Mouse (Mus musculus) megakaryocyte, embryonic 14.5 days (primary cell): ENCODE data around the gene 2610528J11Rik. TPM values are rescaled to one million over a fixed set of nuclear protein-coding genes. Genes with fewer than 3 reads are reported as not detected.
"Not testable (repeated sequence)": the region's sequence is repeated elsewhere in the genome, so short reads cannot be mapped to it uniquely, and the experiment has no call there.

Source experiments
- H3K27me3 ChIP-seq: replicated peaks from 2 replicates; pipeline ENCODE3; 2012; ENCODE audit warnings: inconsistent platforms
- H3K36me3 ChIP-seq: replicated peaks from 2 replicates; pipeline ENCODE3; 2012; ENCODE audit warnings: low read length, inconsistent platforms, mixed read lengths
- H3K4me1 ChIP-seq: 2 replicates; pipeline ENCODE4 v1.6.1; 2012; ENCODE audit warnings: inconsistent platforms
- H3K4me3 ChIP-seq: replicated peaks from 2 replicates; pipeline ENCODE3; 2012; ENCODE audit warnings: moderate library complexity, mild to moderate bottlenecking, inconsistent platforms
- H3K9me3 ChIP-seq: 2 replicates; pipeline ENCODE4 v1.6.1; 2012; ENCODE audit warnings: inconsistent platforms
- FLI1 ChIP-seq: IDR thresholded peaks from 2 replicates; pipeline ENCODE4 v1.6.1; 2012; ENCODE audit warnings: low read length, inconsistent platforms, mixed read lengths
- GATA1 ChIP-seq: IDR thresholded peaks from 3 replicates; pipeline ENCODE4 v1.6.1; 2012; ENCODE audit warnings: mixed read lengths, low read length, inconsistent platforms, borderline replicate concordance
- polyA plus RNA-seq: library from polyadenylated mRNA; stranded (reverse); fragments of >175 nt; gene quantifications from 2 replicates; pipeline ENCODE4 v1.2.3, GENCODE M21; 2012; ENCODE audit warnings: low replicate concordance; ENCODE audit not compliant: insufficient read depth

2610528J11Rik gene
- polyA plus RNA-seq, 1 experiment = 160 TPM

- no peak for TF ChIP-seq FLI1
- TF ChIP-seq GATA1 = no peak
- Histone ChIP-seq H3K4me1 (peaks cover 30% of the 10 kb centered on the region), H3K9me3 (no peaks in the 10 kb centered on the region), H3K27me3 (peaks cover 37% of the 10 kb centered on the region), H3K36me3 (peaks cover 9% of the 10 kb centered on the region), H3K4me3 (no peak overlapping the region)
Measured at GRCm38 (mm10) chr4:118537801-118538200, 11.0 kb downstream of the 2610528J11Rik start.

- H3K4me1 ChIP-seq = peaks cover 43% of the 10 kb centered on the region
- peaks cover 55% of the 10 kb centered on the region for H3K27me3 ChIP-seq
- H3K4me3 ChIP-seq = no peak overlapping the region
- TF ChIP-seq GATA1 (no peak), FLI1 (no peak)
- no peaks in the 10 kb centered on the region for H3K36me3 ChIP-seq
- H3K9me3 ChIP-seq = no peaks in the 10 kb centered on the region
Measured at GRCm38 (mm10) chr4:118539904-118540303, 13.1 kb downstream of the 2610528J11Rik start.

- peak overlapping the region; percentile 70 for H3K4me3 ChIP-seq
- H3K27me3 ChIP-seq = peaks cover 60% of the 10 kb centered on the region
- no peaks in the 10 kb centered on the region for H3K9me3 ChIP-seq
Measured at GRCm38 (mm10) chr4:118542510-118543157, 15.8 kb downstream of the 2610528J11Rik start.

GRCm38 (mm10) chr4:118543158-118543530, 16.3 kb downstream of the 2610528J11Rik start:
- Histone ChIP-seq H3K9me3 (no peaks in the 10 kb centered on the region), H3K4me3 (peak overlapping the region; percentile 88), H3K4me1 (peaks cover 38% of the 10 kb centered on the region), H3K36me3 (no peaks in the 10 kb centered on the region), H3K27me3 (peaks cover 60% of the 10 kb centered on the region)
- TF ChIP-seq FLI1 = no peak
- no peak for TF ChIP-seq GATA1

More at GRCm38 (mm10) chr4:118542510-118543157, 15.8 kb downstream of the 2610528J11Rik start:
- Histone ChIP-seq H3K4me1 (peaks cover 42% of the 10 kb centered on the region), H3K36me3 (no peaks in the 10 kb centered on the region)
- TF ChIP-seq FLI1 (no peak), GATA1 (no peak)

- no peaks in the 10 kb centered on the region for H3K36me3 ChIP-seq
- TF ChIP-seq FLI1 (no peak), GATA1 (no peak)
- H3K4me1 ChIP-seq = peaks cover 38% of the 10 kb centered on the region
- no peaks in the 10 kb centered on the region for H3K9me3 ChIP-seq
- peaks cover 58% of the 10 kb centered on the region for H3K27me3 ChIP-seq
- peak within 1 kb of the TSS; percentile 88 for H3K4me3 ChIP-seq
Measured at GRCm38 (mm10) chr4:118543592-118544260, 16.9 kb downstream of the 2610528J11Rik start, which contains the start of gene Tmem125. Gene Tmem125, minus strand, starts transcription at chr4:118544044.

GRCm38 (mm10) chr4:118544441-118545127, 17.8 kb downstream of the 2610528J11Rik start:
- Histone ChIP-seq H3K4me1 (peaks cover 33% of the 10 kb centered on the region), H3K27me3 (peaks cover 55% of the 10 kb centered on the region), H3K36me3 (no peaks in the 10 kb centered on the region), H3K9me3 (no peaks in the 10 kb centered on the region), H3K4me3 (no peak overlapping the region)
- TF ChIP-seq FLI1 (no peak), GATA1 (no peak)

GRCm38 (mm10) chr4:118547424-118548129, 20.8 kb downstream of the 2610528J11Rik start:
- not testable (repeated sequence) for H3K36me3 ChIP-seq, H3K4me3 ChIP-seq, H3K9me3 ChIP-seq
- H3K27me3 ChIP-seq = peaks cover 52% of the 10 kb centered on the region
- peaks cover 16% of the 10 kb centered on the region for H3K4me1 ChIP-seq

- not testable (repeated sequence) for H3K9me3 ChIP-seq, H3K4me3 ChIP-seq, H3K36me3 ChIP-seq
- H3K4me1 ChIP-seq = peaks cover 10% of the 10 kb centered on the region
- peaks cover 52% of the 10 kb centered on the region for H3K27me3 ChIP-seq
Measured at GRCm38 (mm10) chr4:118548130-118548480, 21.3 kb downstream of the 2610528J11Rik start.

GRCm38 (mm10) chr4:118553039-118553649, 26.3 kb downstream of the 2610528J11Rik start:
- Histone ChIP-seq H3K27me3 (peaks cover 49% of the 10 kb centered on the region), H3K9me3 (no peaks in the 10 kb centered on the region; the same call in 1 of the 2 replicates), H3K4me1 (no peaks in the 10 kb centered on the region; the same call in 1 of the 2 replicates), H3K36me3 (no peaks in the 10 kb centered on the region), H3K4me3 (no peak overlapping the region)
- TF ChIP-seq GATA1 (no peak), FLI1 (no peak)
